Mouse (Mus musculus) erythroblast, embryonic 14.5 days (primary cell): ENCODE results near the gene Plppr1. TPM values are rescaled to one million over a fixed set of nuclear protein-coding genes. Genes with fewer than 3 reads are reported as not detected.

Experiments
- H3K27me3 ChIP-seq: 2 replicates; pipeline ENCODE4 v1.6.1; 2012; ENCODE audit warnings: inconsistent platforms; ENCODE audit not compliant: control insufficient read depth
- H3K36me3 ChIP-seq: 2 replicates; pipeline ENCODE4 v1.6.1; 2012; ENCODE audit warnings: mild to moderate bottlenecking, inconsistent platforms; ENCODE audit not compliant: control insufficient read depth
- H3K4me1 ChIP-seq: 2 replicates; pipeline ENCODE4 v1.6.1; 2012; ENCODE audit warnings: inconsistent platforms; ENCODE audit not compliant: control insufficient read depth
- H3K4me3 ChIP-seq: replicated peaks from 2 replicates; pipeline ENCODE3; 2012; ENCODE audit warnings: moderate library complexity, mild to moderate bottlenecking, inconsistent platforms
- H3K9me3 ChIP-seq: 2 replicates; pipeline ENCODE4 v1.6.1; 2012; ENCODE audit warnings: low read length, inconsistent platforms, mixed read lengths; ENCODE audit not compliant: control insufficient read depth
- GATA1 ChIP-seq: IDR thresholded peaks from 2 replicates; pipeline ENCODE4 v1.6.1; 2012; ENCODE audit warnings: low read length, inconsistent platforms, mixed read lengths
- TAL1 ChIP-seq: IDR thresholded peaks from 3 replicates; pipeline ENCODE4 v1.6.1; 2012; ENCODE audit warnings: low read length, inconsistent platforms, mixed read lengths
- polyA plus RNA-seq: library from polyadenylated mRNA; stranded (reverse); fragments of >175 nt; gene quantifications from 2 replicates; pipeline ENCODE4 v1.2.3, GENCODE M21; 2012

Plppr1 gene
- polyA plus RNA-seq, 1 experiment, result not detected

- H3K27me3 ChIP-seq, result peaks cover 24% of the 10 kb centered on the region
- H3K36me3 ChIP-seq, result no peaks in the 10 kb centered on the region
- H3K4me1 ChIP-seq, result no peaks in the 10 kb centered on the region
- peak overlapping the region; percentile 38 for H3K4me3 ChIP-seq
- TF ChIP-seq GATA1 (no peak), TAL1 (no peak)
- H3K9me3 ChIP-seq, result no peaks in the 10 kb centered on the region
These were observed 619 bp downstream of the Plppr1 start for GRCm38 (mm10) chr4:49059402-49060381.

- H3K36me3 ChIP-seq, result no peaks in the 10 kb centered on the region
These were observed 10.4 kb downstream of the Plppr1 start for GRCm38 (mm10) chr4:49069471-49069870.

GRCm38 (mm10) chr4:49072886-49073285, 13.8 kb downstream of the Plppr1 start:
- Histone ChIP-seq H3K4me1 (no peaks in the 10 kb centered on the region), H3K27me3 (no peaks in the 10 kb centered on the region), H3K9me3 (no peaks in the 10 kb centered on the region), H3K4me3 (no peak overlapping the region), H3K36me3 (no peaks in the 10 kb centered on the region)
- no peak for TF ChIP-seq GATA1
- TF ChIP-seq TAL1, result no peak

More at GRCm38 (mm10) chr4:49069471-49069870, 10.4 kb downstream of the Plppr1 start:
- H3K27me3 ChIP-seq, result no peaks in the 10 kb centered on the region
- H3K4me3 ChIP-seq, result no peak overlapping the region
- H3K4me1 ChIP-seq, result no peaks in the 10 kb centered on the region
- TF ChIP-seq TAL1 (no peak), GATA1 (no peak)
- no peaks in the 10 kb centered on the region for H3K9me3 ChIP-seq

- Histone ChIP-seq H3K4me1 (no peaks in the 10 kb centered on the region), H3K27me3 (no peaks in the 10 kb centered on the region), H3K36me3 (no peaks in the 10 kb centered on the region), H3K4me3 (no peak overlapping the region), H3K9me3 (no peaks in the 10 kb centered on the region)
- no peak for TF ChIP-seq GATA1
- TF ChIP-seq TAL1, result no peak
These were observed 16.8 kb downstream of the Plppr1 start for GRCm38 (mm10) chr4:49075881-49076280.

DNA sequence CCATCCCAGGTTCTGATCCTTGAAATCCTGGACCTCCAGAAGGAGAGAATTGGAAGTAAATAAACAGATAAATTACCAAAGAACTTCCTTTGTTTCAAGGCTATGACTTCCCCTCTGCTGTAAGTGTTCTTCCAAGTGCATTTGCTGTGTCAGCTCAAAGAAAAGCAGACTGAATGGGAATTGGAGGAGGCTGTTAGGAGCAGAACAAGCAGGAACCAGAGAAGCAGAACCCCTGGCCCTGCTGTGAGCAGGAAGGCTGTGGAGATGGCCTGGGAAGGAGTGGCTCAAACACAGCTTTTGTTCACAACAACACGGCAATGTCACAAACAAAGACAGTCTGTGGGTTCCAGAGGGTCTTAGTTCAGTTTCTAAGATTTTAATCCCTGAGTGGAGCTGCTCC, 20.3 kb downstream of the Plppr1 start:
- H3K9me3 ChIP-seq, result no peaks in the 10 kb centered on the region
- H3K4me1 ChIP-seq, result no peaks in the 10 kb centered on the region
- no peaks in the 10 kb centered on the region for H3K27me3 ChIP-seq
- TF ChIP-seq TAL1, result no peak
- TF ChIP-seq GATA1, result no peak
- H3K4me3 ChIP-seq, result no peak overlapping the region
- no peaks in the 10 kb centered on the region for H3K36me3 ChIP-seq

GRCm38 (mm10) chr4:49088205-49088604, 29.1 kb downstream of the Plppr1 start:
- TF ChIP-seq TAL1, result no peak
- TF ChIP-seq GATA1, result no peak
- no peaks in the 10 kb centered on the region for H3K4me1 ChIP-seq
- H3K27me3 ChIP-seq, result no peaks in the 10 kb centered on the region
- H3K4me3 ChIP-seq, result no peak overlapping the region
- no peaks in the 10 kb centered on the region for H3K36me3 ChIP-seq
- H3K9me3 ChIP-seq, result peaks cover under 1% of the 10 kb centered on the region; the same call in 1 of the 2 replicates

GRCm38 (mm10) chr4:49090461-49090860, 31.4 kb downstream of the Plppr1 start:
- TF ChIP-seq TAL1 (no peak), GATA1 (no peak)
- H3K36me3 ChIP-seq, result no peaks in the 10 kb centered on the region
- no peaks in the 10 kb centered on the region for H3K4me1 ChIP-seq
- H3K9me3 ChIP-seq, result peaks cover 3% of the 10 kb centered on the region; the same call in 1 of the 2 replicates
- H3K4me3 ChIP-seq, result no peak overlapping the region
- no peaks in the 10 kb centered on the region for H3K27me3 ChIP-seq

- TF ChIP-seq GATA1 (no peak), TAL1 (no peak)
- Histone ChIP-seq H3K9me3 (no peaks in the 10 kb centered on the region), H3K27me3 (no peaks in the 10 kb centered on the region), H3K4me1 (no peaks in the 10 kb centered on the region), H3K4me3 (no peak overlapping the region), H3K36me3 (no peaks in the 10 kb centered on the region)
These were observed 40.4 kb downstream of the Plppr1 start for GRCm38 (mm10) chr4:49099448-49099847.

GRCm38 (mm10) chr4:49101934-49102768, 43.1 kb downstream of the Plppr1 start:
- Histone ChIP-seq H3K4me1 (no peaks in the 10 kb centered on the region), H3K27me3 (no peaks in the 10 kb centered on the region), H3K9me3 (peaks cover 4% of the 10 kb centered on the region; the same call in 1 of the 2 replicates), H3K4me3 (no peak overlapping the region), H3K36me3 (no peaks in the 10 kb centered on the region)
- TF ChIP-seq TAL1 (no peak), GATA1 (no peak)
